Mouse (Mus musculus) MEL (cell line): ENCODE measurements at regions not wholly inside any gene's neighbourhood (a gene's known extent, or its start where the extent isn't known, plus 50 kb on each side); places are given as distances from the start of the nearest gene placed in this dataset.

Experiments used
- DNase-seq: peaks from one replicate; pipeline ENCODE4 v3.0.0; 2011; ENCODE audit warnings: low read depth, low spot score
- H3K27ac ChIP-seq: 2 replicates; pipeline ENCODE4 v1.5.1; 2012; ENCODE audit warnings: low read depth, mild to moderate bottlenecking, control low read depth, low read length, moderate library complexity; ENCODE audit not compliant: control insufficient read depth
- H3K27me3 ChIP-seq, 2 experiments: fragments of 150-350 bp in 1 of 2; sonication (generic) in 1 of 2; 2 replicates each; pipeline ENCODE4 v1.6.1; 2012; ENCODE audit warnings: low read length in 2 of 2, mild to moderate bottlenecking in 2 of 2, improper control_type of control experiment in 1 of 2, moderate library complexity in 1 of 2; ENCODE audit not compliant: insufficient read depth in 2 of 2, control insufficient read depth in 1 of 2
- H3K36me3 ChIP-seq, 2 experiments: 2 replicates each; pipeline ENCODE4 v1.6.1; 2012 to 2014; ENCODE audit warnings: low read length in 2 of 2, improper control_type of control experiment in 1 of 2, inconsistent platforms in 1 of 2, mild to moderate bottlenecking in 1 of 2; ENCODE audit not compliant: insufficient read depth in 2 of 2, control insufficient read depth in 1 of 2
- H3K4me1 ChIP-seq, 2 experiments: fragments of 150-350 bp in 1 of 2; sonication (generic) in 1 of 2; 2 replicates each; pipeline ENCODE4 v1.6.1; 2012; ENCODE audit warnings: low read length in 2 of 2, improper control_type of control experiment in 1 of 2, mild to moderate bottlenecking in 1 of 2; ENCODE audit not compliant: insufficient read depth in 2 of 2, control insufficient read depth in 1 of 2
- H3K4me3 ChIP-seq, 2 experiments: fragments of 150-350 bp in 1 of 2; sonication (generic) in 1 of 2; 2 replicates each; pipeline ENCODE4 v1.5.1; 2012; ENCODE audit warnings: low read depth in 2 of 2, low read length in 2 of 2, mild to moderate bottlenecking in 2 of 2, moderate library complexity in 2 of 2, control low read depth in 1 of 2, improper control_type of control experiment in 1 of 2; ENCODE audit not compliant: control insufficient read depth in 1 of 2, insufficient read depth in 1 of 2
- H3K79me2 ChIP-seq: 2 replicates; pipeline ENCODE4 v1.6.1; 2012; ENCODE audit warnings: mild to moderate bottlenecking, low read length, moderate library complexity; ENCODE audit not compliant: control insufficient read depth, poor library complexity, insufficient read depth
- H3K9ac ChIP-seq: 2 replicates; pipeline ENCODE4 v1.6.1; 2012; ENCODE audit warnings: low read depth, mild to moderate bottlenecking, control low read depth, low read length, moderate library complexity; ENCODE audit not compliant: control insufficient read depth, poor library complexity, severe bottlenecking
- H3K9me3 ChIP-seq: fragments of 150-350 bp; sonication (generic); replicated peaks from 2 replicates; pipeline ENCODE4 v1.6.1; 2012; ENCODE audit warnings: mild to moderate bottlenecking, low read length, improper control_type of control experiment, moderate library complexity; ENCODE audit not compliant: insufficient read depth
- BHLHE40 ChIP-seq: IDR thresholded peaks from 2 replicates; pipeline ENCODE4 v1.6.1; 2012; ENCODE audit warnings: low read depth, mild to moderate bottlenecking, inconsistent platforms, low read length, improper control_type of control experiment, borderline replicate concordance
- CHD1 ChIP-seq: IDR thresholded peaks from 2 replicates; pipeline ENCODE4 v1.6.1; 2012; ENCODE audit warnings: low read depth, mild to moderate bottlenecking, inconsistent platforms, low read length, improper control_type of control experiment
- CTCF ChIP-seq, 3 experiments: IDR thresholded peaks in 2 of 3; conservative IDR thresholded peaks in 1 of 3; 2 replicates each; pipeline ENCODE4 v1.5.1; 2011 to 2012; ENCODE audit warnings: low read length in 3 of 3, low read depth in 2 of 3, mild to moderate bottlenecking in 2 of 3, improper control_type of control experiment in 1 of 3, inconsistent platforms in 1 of 3, mixed read lengths in 1 of 3, moderate library complexity in 1 of 3; ENCODE audit not compliant: control insufficient read depth in 1 of 3, insufficient read depth in 1 of 3, poor library complexity in 1 of 3, severe bottlenecking in 1 of 3
- E2F4 ChIP-seq: IDR thresholded peaks from 2 replicates; pipeline ENCODE4 v1.6.1; 2011; ENCODE audit warnings: low read depth, low read length, improper control_type of control experiment, borderline replicate concordance
- KAT2A ChIP-seq: conservative IDR thresholded peaks from 2 replicates; pipeline ENCODE4 v1.6.1; 2012; ENCODE audit warnings: low read depth, low read length, improper control_type of control experiment, inconsistent platforms
- MAFK ChIP-seq: IDR thresholded peaks from 2 replicates; pipeline ENCODE4 v1.6.1; 2011; ENCODE audit warnings: low read depth, mild to moderate bottlenecking, low read length, improper control_type of control experiment, borderline replicate concordance
- NELFE ChIP-seq: IDR thresholded peaks from 2 replicates; pipeline ENCODE4 v1.6.1; 2011; ENCODE audit warnings: low read depth, low read length, improper control_type of control experiment
- NRF1 ChIP-seq: IDR thresholded peaks from 2 replicates; pipeline ENCODE4 v1.6.1; 2014; ENCODE audit warnings: low read depth, mild to moderate bottlenecking, inconsistent platforms, low read length, improper control_type of control experiment, moderate library complexity; ENCODE audit not compliant: poor library complexity, insufficient read depth, severe bottlenecking
- POLR2A ChIP-seq, 2 experiments: IDR thresholded peaks; 2 replicates each; pipeline ENCODE4 v1.6.1; 2011 to 2012; ENCODE audit warnings: low read length in 2 of 2, mild to moderate bottlenecking in 2 of 2, control low read depth in 1 of 2, improper control_type of control experiment in 1 of 2, low read depth in 1 of 2, moderate library complexity in 1 of 2; ENCODE audit not compliant: control insufficient read depth in 1 of 2, insufficient read depth in 1 of 2, poor library complexity in 1 of 2
- POLR2AphosphoS2 ChIP-seq: IDR thresholded peaks from 2 replicates; pipeline ENCODE4 v1.6.1; 2011; ENCODE audit warnings: low read length, improper control_type of control experiment
- RAD21 ChIP-seq: IDR thresholded peaks from 2 replicates; pipeline ENCODE4 v1.6.1; 2011; ENCODE audit warnings: mild to moderate bottlenecking, low read depth, low read length, improper control_type of control experiment
- SIN3A ChIP-seq: IDR thresholded peaks from 2 replicates; pipeline ENCODE4 v1.6.1; 2012; ENCODE audit warnings: low read length, improper control_type of control experiment, inconsistent platforms
- SMC3 ChIP-seq: IDR thresholded peaks from 2 replicates; pipeline ENCODE4 v1.6.1; 2011; ENCODE audit warnings: low read depth, low read length, improper control_type of control experiment
- TAL1 ChIP-seq: IDR thresholded peaks from 2 replicates; pipeline ENCODE4 v1.6.1; 2012; ENCODE audit warnings: mild to moderate bottlenecking, inconsistent platforms, low read length, moderate library complexity, mixed read lengths
- TCF12 ChIP-seq: IDR thresholded peaks from 2 replicates; pipeline ENCODE4 v1.6.1; 2014; ENCODE audit warnings: low read depth, mild to moderate bottlenecking, inconsistent platforms, low read length, improper control_type of control experiment, moderate library complexity
- USF1 ChIP-seq: IDR thresholded peaks from 2 replicates; pipeline ENCODE4 v1.6.1; 2014; ENCODE audit warnings: low read depth, mild to moderate bottlenecking, inconsistent platforms, low read length, improper control_type of control experiment, moderate library complexity
- USF2 ChIP-seq, 2 experiments: IDR thresholded peaks; 2 replicates each; pipeline ENCODE4 v1.6.1; 2011 to 2012; ENCODE audit warnings: improper control_type of control experiment in 2 of 2, low read length in 2 of 2, borderline replicate concordance in 1 of 2, inconsistent platforms in 1 of 2, low read depth in 1 of 2, mild to moderate bottlenecking in 1 of 2; ENCODE audit not compliant: insufficient read depth in 1 of 2
- ZC3H11A ChIP-seq: IDR thresholded peaks from 2 replicates; pipeline ENCODE4 v1.6.1; 2012; ENCODE audit warnings: low read depth, mild to moderate bottlenecking, inconsistent platforms, low read length, improper control_type of control experiment
- ZNF384 ChIP-seq: IDR thresholded peaks from 2 replicates; pipeline ENCODE4 v1.6.1; 2012; ENCODE audit warnings: low read depth, mild to moderate bottlenecking, inconsistent platforms, low read length, improper control_type of control experiment

- Histone ChIP-seq H3K27me3 (no peaks in the 10 kb centered on the region), H3K4me1 (no peaks in the 10 kb centered on the region), H3K36me3 (no peaks in the 10 kb centered on the region), H3K79me2 (no peaks in the 10 kb centered on the region), H3K27ac (no peak overlapping the region), H3K9me3 (no peaks in the 10 kb centered on the region), H3K4me3 (no peak overlapping the region), H3K9ac (no peak overlapping the region)
- DNase-seq, result no peak
- TF ChIP-seq CHD1, result no peak
- no peak for TF ChIP-seq E2F4
- no peak for TF ChIP-seq BHLHE40
- TF ChIP-seq POLR2A (IDR thresholded peaks at IDR 0.05; ENCODE audit: control insufficient read depth in 1 of 2, insufficient read depth in 1 of 2, low read depth in 1 of 2, low read length in 2 of 2, poor library complexity in 1 of 2), result no peak
- no peak for TF ChIP-seq POLR2AphosphoS2
- TF ChIP-seq TCF12, result no peak
- TF ChIP-seq ZNF384, result no peak
- TF ChIP-seq NELFE, result no peak
- no peak for TF ChIP-seq USF2 (IDR thresholded peaks at IDR 0.05; ENCODE audit: borderline replicate concordance in 1 of 2, insufficient read depth in 1 of 2, low read depth in 1 of 2, low read length in 2 of 2)
- no peak for TF ChIP-seq SMC3
- TF ChIP-seq RAD21, result no peak
- no peak for TF ChIP-seq CTCF (IDR thresholded peaks at IDR 0.05 in 2 of 3, conservative IDR thresholded peaks at IDR 0.05 in 1 of 3; ENCODE audit: control insufficient read depth in 1 of 3, insufficient read depth in 1 of 3, low read depth in 2 of 3, low read length in 3 of 3, poor library complexity in 1 of 3, severe bottlenecking in 1 of 3)
- no peak for TF ChIP-seq ZC3H11A
- no peak for TF ChIP-seq SIN3A
- no peak for TF ChIP-seq NRF1
- no peak for TF ChIP-seq KAT2A
- no peak for TF ChIP-seq MAFK
- TF ChIP-seq TAL1, result no peak
Observed at GRCm38 (mm10) chr2:160525301-160526205, 120.1 kb upstream of the Top1 start.

- Histone ChIP-seq H3K9ac (no peak overlapping the region), H3K79me2 (no peaks in the 10 kb centered on the region), H3K4me1 (no peaks in the 10 kb centered on the region), H3K9me3 (no peaks in the 10 kb centered on the region), H3K36me3 (no peaks in the 10 kb centered on the region), H3K4me3 (no peak overlapping the region), H3K27ac (no peak overlapping the region), H3K27me3 (no peaks in the 10 kb centered on the region)
- no peak for DNase-seq
- TF ChIP-seq USF1, result no peak
- TF ChIP-seq KAT2A, result no peak
- TF ChIP-seq POLR2AphosphoS2, result no peak
- no peak for TF ChIP-seq USF2 (IDR thresholded peaks at IDR 0.05; ENCODE audit: borderline replicate concordance in 1 of 2, insufficient read depth in 1 of 2, low read depth in 1 of 2, low read length in 2 of 2)
- TF ChIP-seq RAD21, result no peak
- no peak for TF ChIP-seq ZNF384
- TF ChIP-seq BHLHE40, result no peak
- TF ChIP-seq E2F4, result no peak
Observed at GRCm38 (mm10) chr2:160526377-160527125, 119.1 kb upstream of the Top1 start.
